Mouse (Mus musculus) C2C12 (cell line): ENCODE measurements around the gene Mrgpre.

ENCODE experiments used
- CTCF ChIP-seq: IDR thresholded peaks from one replicate; pipeline ENCODE4 v1.5.1; 2011; ENCODE audit not compliant: control insufficient read depth, insufficient read depth, insufficient read length
- MAX ChIP-seq: IDR thresholded peaks from one replicate; pipeline ENCODE4 v1.6.1; 2011; ENCODE audit warnings: mild to moderate bottlenecking, control low read depth
- MYOD1 ChIP-seq: IDR thresholded peaks from one replicate; pipeline ENCODE4 v1.6.1; 2011; ENCODE audit warnings: low read depth; ENCODE audit not compliant: control insufficient read depth, insufficient read length
- MYOG ChIP-seq: IDR thresholded peaks from one replicate; pipeline ENCODE4 v1.6.1; 2011; ENCODE audit not compliant: control insufficient read depth, insufficient read length; ENCODE audit errors: extremely low read depth
- USF1 ChIP-seq: IDR thresholded peaks from one replicate; pipeline ENCODE4 v1.6.1; 2011; ENCODE audit warnings: low read depth, mild to moderate bottlenecking, control low read depth, moderate library complexity

GRCm38 (mm10) chr7:143805199-143805624 is 20.9 kb upstream of the Mrgpre start:
- TF ChIP-seq CTCF = no peak
- TF ChIP-seq MYOD1 = no peak
- TF ChIP-seq MYOG = no peak
- TF ChIP-seq USF1 = no peak
- TF ChIP-seq MAX = no peak
